Mouse (Mus musculus) intestine, embryonic 16.5 days (tissue): ENCODE results near the gene Itpr2. TPM values are rescaled to one million over a fixed set of nuclear protein-coding genes. Genes with fewer than 3 reads are reported as not detected.

Source experiments
- ATAC-seq: fragments of 200-750 bp; cut with Nextera tagmentation; 2 replicates; pipeline ENCODE4 v1.8.0; 2017; ENCODE audit warnings: moderate TSS enrichment, moderate library complexity
- H3K27ac ChIP-seq: fragments of 300-500 bp; sonication (generic); 2 replicates; pipeline ENCODE4 v1.5.1; 2014; ENCODE audit warnings: mild to moderate bottlenecking, low read length
- H3K27me3 ChIP-seq: fragments of 300-500 bp; sonication (generic); replicated peaks from 2 replicates; pipeline ENCODE4 v1.6.1; 2014; ENCODE audit warnings: low read length, control low read depth, mixed read lengths; ENCODE audit not compliant: control insufficient read depth, insufficient read depth
- H3K36me3 ChIP-seq: fragments of 300-500 bp; sonication (generic); 2 replicates; pipeline ENCODE4 v1.6.1; 2014; ENCODE audit warnings: low read length, control low read depth; ENCODE audit not compliant: control insufficient read depth, insufficient read depth
- H3K4me1 ChIP-seq: fragments of 300-500 bp; sonication (generic); 2 replicates; pipeline ENCODE4 v1.6.1; 2014; ENCODE audit warnings: low read length, control low read depth, mixed read lengths; ENCODE audit not compliant: control insufficient read depth, insufficient read depth
- H3K4me2 ChIP-seq: fragments of 300-500 bp; sonication (generic); 2 replicates; pipeline ENCODE4 v1.6.1; 2014; ENCODE audit warnings: low read depth, low read length, control low read depth
- H3K4me3 ChIP-seq: fragments of 300-500 bp; sonication (generic); 2 replicates; pipeline ENCODE4 v1.5.1; 2014; ENCODE audit warnings: mild to moderate bottlenecking, low read length
- H3K9ac ChIP-seq: fragments of 300-500 bp; sonication (generic); 2 replicates; pipeline ENCODE4 v1.6.1; 2014; ENCODE audit warnings: low read depth, low read length
- H3K9me3 ChIP-seq: fragments of 300-500 bp; sonication (generic); 2 replicates; pipeline ENCODE4 v1.6.1; 2016; ENCODE audit warnings: low read length, control low read depth; ENCODE audit not compliant: control insufficient read depth
- WGBS: fragments of 180-500 bp; shearing (Covaris S2); extraction: QIAGEN DNeasy Blood & Tissue Kit; methylation state at CpG from one replicate; pipeline ENCODE4 v1.1.7; 2014; 5-methylcytosine and 5-hydroxymethylcytosine counted together
- polyA plus RNA-seq: library from polyadenylated mRNA; unstranded; fragments of >200 nt; fragmentation: Nextera tagmentation; extraction: Ambion mirVana; gene quantifications from 2 replicates; pipeline ENCODE4 v1.2.1, GENCODE M21; 2015

Itpr2 gene
- polyA plus RNA-seq, 1 experiment from 2014 or later = 7.5 TPM

DNA sequence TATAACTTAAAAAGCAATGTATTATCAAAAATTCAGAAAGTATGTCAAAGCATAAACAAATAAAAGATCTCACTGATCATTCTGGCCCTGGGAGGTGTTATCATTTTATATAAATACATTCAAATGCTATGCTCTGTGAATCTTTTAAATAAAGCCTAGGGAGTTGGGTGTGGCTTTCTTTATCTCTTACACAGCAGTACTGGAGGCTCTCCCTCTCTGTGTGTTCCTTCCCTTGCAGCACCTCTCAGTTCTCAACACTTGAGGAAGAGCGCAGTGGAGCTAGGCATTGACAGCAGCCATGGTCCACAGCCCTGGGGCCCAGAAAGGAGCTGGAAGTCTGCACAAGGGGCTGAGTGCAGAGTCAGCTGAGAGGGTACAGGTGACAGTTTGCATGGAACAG lies 192.7 kb downstream of the Itpr2 start:
- no peak overlapping the region for H3K9ac ChIP-seq
- WGBS = 69% methylated on average over 1 of the region's 1 CpGs

DNA sequence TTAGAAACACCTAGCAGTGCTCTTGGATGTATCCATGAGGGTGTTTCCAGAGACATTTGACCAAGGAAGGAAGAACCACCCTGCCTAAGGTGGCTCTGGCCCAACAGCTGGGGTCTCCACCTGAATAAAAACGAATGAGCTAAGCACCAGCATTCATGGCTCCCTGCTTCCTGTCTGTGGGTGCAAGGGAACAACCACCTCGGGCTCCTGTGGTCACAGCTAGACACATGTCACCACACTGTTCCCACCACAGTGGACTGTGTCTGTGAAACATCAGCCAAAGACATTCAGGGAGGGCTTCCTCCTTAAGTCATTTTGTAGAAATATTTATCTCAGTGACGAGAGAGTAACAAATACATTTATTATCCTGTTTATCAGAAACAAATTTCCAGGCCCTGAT lies 196.0 kb downstream of the Itpr2 start:
- Histone ChIP-seq H3K4me3 (no peak overlapping the region), H3K9me3 (no peaks in the 10 kb centered on the region), H3K4me1 (peaks cover 5% of the 10 kb centered on the region; the same call in 1 of the 2 replicates), H3K27me3 (no peaks in the 10 kb centered on the region), H3K27ac (no peak overlapping the region), H3K36me3 (no peaks in the 10 kb centered on the region), H3K4me2 (no peak overlapping the region), H3K9ac (no peak overlapping the region)
- 72% methylated on average over 3 of the region's 3 CpGs for WGBS
- no peak for ATAC-seq

More for the DNA sequence above, 192.7 kb downstream of the Itpr2 start:
- Histone ChIP-seq H3K4me2 (no peak overlapping the region), H3K4me3 (no peak overlapping the region), H3K9me3 (no peaks in the 10 kb centered on the region), H3K4me1 (peaks cover 5% of the 10 kb centered on the region; the same call in 1 of the 2 replicates), H3K36me3 (no peaks in the 10 kb centered on the region), H3K27me3 (no peaks in the 10 kb centered on the region), H3K27ac (no peak overlapping the region)
- 0 out of 2 replicates have a peak, but pooled peaks have one; percentile 36 for ATAC-seq

DNA sequence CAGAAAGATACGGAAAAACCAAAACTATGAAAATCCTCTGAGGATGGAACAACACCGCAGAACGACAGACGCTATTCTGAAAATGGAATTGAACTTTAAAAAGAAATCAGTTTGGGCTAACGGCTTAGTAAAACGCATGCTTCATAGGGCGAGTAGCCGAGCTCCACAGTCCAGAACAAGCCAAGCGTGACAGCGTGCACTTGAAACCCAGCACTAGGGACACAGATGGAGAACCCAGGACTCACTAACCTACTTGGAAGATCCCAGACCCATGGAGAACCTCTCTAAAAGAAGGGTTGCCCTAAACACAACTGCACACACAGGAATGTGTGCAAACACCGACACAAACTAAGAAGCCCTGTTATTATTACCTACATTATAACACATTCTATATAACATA lies 197.9 kb downstream of the Itpr2 start:
- no peak overlapping the region for H3K27ac ChIP-seq
- ATAC-seq = no peak

DNA sequence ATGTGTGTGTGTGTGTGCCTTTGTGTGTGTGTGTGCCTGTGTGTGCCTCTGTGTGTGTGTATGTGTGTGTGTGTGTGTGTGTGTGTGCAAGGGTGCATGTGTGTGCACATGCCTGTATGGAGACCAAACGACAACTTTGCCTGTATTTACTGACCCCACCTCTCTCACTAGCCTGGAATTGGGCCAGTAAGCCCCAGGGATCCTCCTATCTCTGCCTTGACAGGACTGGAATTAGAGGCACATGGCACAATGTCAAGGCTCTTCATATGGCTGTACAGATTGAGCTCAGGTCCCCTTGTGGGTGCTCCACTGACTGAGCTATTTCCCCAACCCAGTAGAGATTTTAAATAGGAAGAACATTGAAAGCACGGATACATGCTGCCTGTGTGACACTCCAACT lies 198.7 kb downstream of the Itpr2 start:
- WGBS = 89% methylated on average over 2 of the region's 2 CpGs
- Histone ChIP-seq H3K9ac (no peak overlapping the region), H3K27me3 (no peaks in the 10 kb centered on the region), H3K4me2 (no peak overlapping the region), H3K4me3 (no peak overlapping the region), H3K36me3 (no peaks in the 10 kb centered on the region), H3K27ac (no peak overlapping the region), H3K9me3 (no peaks in the 10 kb centered on the region), H3K4me1 (no peaks in the 10 kb centered on the region)
- no peak for ATAC-seq

More for the DNA sequence above, 197.9 kb downstream of the Itpr2 start:
- no peaks in the 10 kb centered on the region for H3K36me3 ChIP-seq
- no peak overlapping the region for H3K4me3 ChIP-seq
- no peaks in the 10 kb centered on the region for H3K27me3 ChIP-seq
- H3K9me3 ChIP-seq = no peaks in the 10 kb centered on the region
- 97% methylated on average over 11 of the region's 11 CpGs for WGBS
- H3K4me2 ChIP-seq = no peak overlapping the region
- no peak overlapping the region for H3K9ac ChIP-seq
- H3K4me1 ChIP-seq = no peaks in the 10 kb centered on the region

DNA sequence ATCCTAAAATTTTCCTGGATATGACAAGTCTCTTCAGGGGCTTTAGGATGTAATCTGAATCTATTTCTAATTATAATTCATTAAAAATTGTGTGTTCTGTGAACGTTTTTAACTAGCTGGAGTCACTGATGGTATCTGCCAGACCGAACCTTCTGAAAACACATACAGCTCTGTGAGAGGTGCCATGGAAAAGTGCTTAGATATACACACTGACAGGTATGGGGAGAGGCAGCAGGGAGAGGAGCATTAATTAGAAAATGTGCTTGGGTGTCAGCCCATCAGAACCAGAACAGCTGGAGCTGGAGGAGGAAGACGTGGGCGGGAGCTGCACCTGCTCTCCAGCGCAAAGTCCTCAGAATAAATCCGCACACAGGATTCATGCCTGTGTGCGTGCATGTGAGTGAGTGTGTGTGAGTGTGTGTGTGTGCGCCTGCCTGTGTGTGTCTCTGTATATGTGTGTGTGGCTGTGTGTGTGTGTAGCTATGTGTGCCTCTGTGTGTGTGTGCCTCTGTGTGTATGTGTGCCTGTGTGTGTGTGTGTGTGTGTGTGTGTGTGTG lies 199.4 kb downstream of the Itpr2 start:
- Histone ChIP-seq H3K27me3 (no peaks in the 10 kb centered on the region), H3K36me3 (no peaks in the 10 kb centered on the region), H3K27ac (no peak overlapping the region), H3K9me3 (no peaks in the 10 kb centered on the region), H3K4me3 (no peak overlapping the region), H3K4me2 (no peak overlapping the region), H3K9ac (no peak overlapping the region), H3K4me1 (no peaks in the 10 kb centered on the region)
- no peak for ATAC-seq
- WGBS = 75% methylated on average over 8 of the region's 8 CpGs

DNA sequence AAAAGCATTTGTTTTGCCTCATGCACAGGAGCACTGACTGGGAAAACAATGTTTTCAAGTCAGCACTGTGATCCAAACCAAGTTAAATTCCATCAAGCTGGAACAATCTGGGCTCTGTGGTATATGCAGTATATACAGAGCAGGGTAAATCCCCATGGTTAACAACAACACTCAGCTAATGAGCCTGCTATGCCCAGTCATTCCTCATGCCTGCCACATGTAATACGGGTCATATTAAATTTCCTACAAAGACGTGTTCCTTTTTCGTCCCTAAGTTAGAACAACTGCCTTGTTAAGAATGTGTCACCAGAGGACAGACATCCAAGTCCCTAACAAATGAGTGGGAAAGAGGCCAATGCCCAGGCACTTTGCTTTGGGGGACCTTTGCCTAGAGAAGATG lies 199.9 kb downstream of the Itpr2 start:
- no peak overlapping the region for H3K9ac ChIP-seq
- H3K4me1 ChIP-seq = no peaks in the 10 kb centered on the region
- H3K27ac ChIP-seq = no peak overlapping the region
- no peak overlapping the region for H3K4me2 ChIP-seq
- H3K27me3 ChIP-seq = no peaks in the 10 kb centered on the region
- H3K9me3 ChIP-seq = no peaks in the 10 kb centered on the region
- no peaks in the 10 kb centered on the region for H3K36me3 ChIP-seq
- no peak overlapping the region for H3K4me3 ChIP-seq
- 74% methylated on average over 3 of the region's 3 CpGs for WGBS
- ATAC-seq = no peak

DNA sequence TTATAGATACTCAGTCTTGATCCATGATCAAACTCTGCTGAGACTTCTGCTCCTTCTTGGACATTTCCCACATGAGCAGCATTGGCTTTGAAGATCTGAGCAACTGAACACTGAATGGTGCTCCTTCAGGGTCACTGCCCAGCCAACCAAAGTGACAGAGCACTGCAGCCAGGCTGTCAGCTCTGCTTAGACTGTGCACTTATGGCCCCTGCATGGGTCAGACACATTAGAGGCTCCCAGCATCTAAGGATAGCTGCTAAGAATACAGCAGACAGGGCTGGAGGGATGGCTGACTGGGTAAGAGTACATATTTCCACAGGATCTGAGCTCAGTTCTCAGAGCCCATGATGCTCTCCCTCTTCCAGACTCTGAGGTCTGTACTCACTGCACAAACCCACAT lies 201.1 kb downstream of the Itpr2 start:
- H3K4me2 ChIP-seq = no peak overlapping the region
- no peak overlapping the region for H3K4me3 ChIP-seq
- no peaks in the 10 kb centered on the region for H3K9me3 ChIP-seq
- no peak overlapping the region for H3K27ac ChIP-seq
- no peaks in the 10 kb centered on the region for H3K4me1 ChIP-seq
- H3K36me3 ChIP-seq = no peaks in the 10 kb centered on the region
- H3K27me3 ChIP-seq = no peaks in the 10 kb centered on the region
- ATAC-seq = no peak
- H3K9ac ChIP-seq = no peak overlapping the region

DNA sequence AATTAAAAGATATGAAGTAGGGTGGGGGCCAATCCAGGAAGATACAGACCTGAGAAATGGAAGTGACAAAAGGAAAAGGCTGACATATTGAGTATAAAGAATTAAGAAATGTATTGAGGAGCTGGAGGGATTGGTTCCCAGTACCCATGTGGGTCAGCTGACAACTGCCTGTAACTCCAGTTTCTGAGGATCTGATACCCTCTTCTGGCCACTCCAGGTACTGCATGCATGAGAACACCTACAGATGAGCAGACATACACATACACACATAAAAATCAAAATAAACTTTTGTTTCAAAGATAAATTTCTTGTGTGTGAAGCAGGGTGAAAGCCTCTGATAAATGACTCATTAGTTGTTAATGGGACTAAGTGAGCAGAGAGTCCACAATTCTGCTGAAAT lies 203.3 kb downstream of the Itpr2 start:
- Histone ChIP-seq H3K27me3 (no peaks in the 10 kb centered on the region), H3K4me3 (no peak overlapping the region)
- ATAC-seq = no peak

DNA sequence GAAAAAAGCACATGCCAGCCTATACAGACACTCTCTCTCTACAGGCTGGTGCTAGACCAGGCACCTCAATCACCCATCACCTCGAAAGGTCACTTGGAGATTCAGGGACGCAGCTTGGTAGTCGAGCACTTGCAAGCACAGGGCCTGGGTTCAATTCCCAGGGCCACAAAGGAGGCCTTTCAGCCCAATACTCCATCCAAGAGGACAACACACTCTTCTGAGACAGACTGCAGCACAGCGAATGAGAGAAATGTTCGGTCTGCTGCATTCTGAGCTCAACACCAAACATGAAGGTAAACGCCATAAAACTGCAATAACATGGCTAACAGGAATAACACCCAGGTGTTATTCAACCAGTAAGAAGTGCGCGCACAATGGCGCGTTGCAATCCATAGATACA lies 211.0 kb downstream of the Itpr2 start:
- no peak overlapping the region for H3K9ac ChIP-seq
- no peak overlapping the region for H3K4me3 ChIP-seq
- H3K27me3 ChIP-seq = no peaks in the 10 kb centered on the region
- no peak overlapping the region for H3K4me2 ChIP-seq
- no peak overlapping the region for H3K27ac ChIP-seq
- H3K9me3 ChIP-seq = no peaks in the 10 kb centered on the region
- ATAC-seq = no peak
- WGBS = 90% methylated on average over 10 of the region's 10 CpGs
- H3K4me1 ChIP-seq = no peaks in the 10 kb centered on the region
- H3K36me3 ChIP-seq = no peaks in the 10 kb centered on the region

More for the DNA sequence above, 203.3 kb downstream of the Itpr2 start:
- H3K4me1 ChIP-seq = no peaks in the 10 kb centered on the region
- H3K4me2 ChIP-seq = no peak overlapping the region
- H3K9ac ChIP-seq = no peak overlapping the region
- H3K9me3 ChIP-seq = no peaks in the 10 kb centered on the region
- H3K36me3 ChIP-seq = no peaks in the 10 kb centered on the region
- no peak overlapping the region for H3K27ac ChIP-seq

DNA sequence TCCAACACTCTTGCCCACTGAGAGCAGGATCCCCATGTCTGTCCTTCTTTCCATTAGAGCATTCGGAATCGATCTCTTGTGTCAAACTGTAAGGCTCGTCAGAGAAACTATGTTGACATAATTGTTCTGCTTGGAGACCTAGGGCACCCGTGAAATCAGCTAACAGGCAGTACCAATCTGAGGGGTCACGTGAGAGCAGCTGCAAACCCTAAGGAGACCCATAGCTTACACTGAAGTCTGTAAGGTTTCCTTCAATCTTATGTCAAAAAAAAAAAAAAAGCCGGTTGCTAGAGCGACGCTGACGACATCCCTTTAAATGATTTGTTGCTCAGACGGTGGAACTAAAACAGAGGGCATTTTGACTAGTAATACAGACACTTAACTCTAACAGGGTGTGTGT lies 212.2 kb downstream of the Itpr2 start:
- Histone ChIP-seq H3K4me2 (no peak overlapping the region), H3K27me3 (no peaks in the 10 kb centered on the region), H3K9ac (no peak overlapping the region), H3K4me3 (no peak overlapping the region), H3K4me1 (peaks cover 9% of the 10 kb centered on the region), H3K9me3 (no peaks in the 10 kb centered on the region), H3K36me3 (no peaks in the 10 kb centered on the region), H3K27ac (no peak overlapping the region)
- no peak for ATAC-seq
- WGBS = 49% methylated on average over 10 of the region's 10 CpGs
